Mouse (Mus musculus): Measurements from ENCODE around the gene Dlgap4. TPM values are rescaled to one million over a fixed set of nuclear protein-coding genes. Genes with fewer than 3 reads are reported as not detected.

Dlgap4 gene
- polyA plus RNA-seq, 1 experiment from 2014 or later = 57.8 TPM

DNA sequence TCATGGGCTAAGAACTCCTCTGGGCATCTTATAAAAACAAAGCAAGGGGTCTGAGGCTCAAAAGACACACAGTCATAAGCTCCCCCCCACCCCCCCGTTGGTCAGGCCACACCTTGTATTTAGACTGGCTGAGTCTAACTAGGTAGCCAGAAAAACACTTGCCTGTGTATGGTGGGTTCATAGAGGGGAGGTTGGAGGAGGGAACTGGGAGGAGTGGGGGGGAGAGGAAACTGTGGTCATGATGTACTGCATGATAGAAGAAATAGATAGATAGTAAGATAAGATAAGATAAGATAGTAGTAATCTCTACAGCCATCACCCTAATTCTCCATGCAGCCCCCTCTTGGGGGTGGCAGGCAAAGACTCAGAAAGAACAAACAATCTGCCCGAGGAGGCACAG is 166.0 kb downstream of the Dlgap4 start:
- Histone ChIP-seq H3K27me3 (ENCODE audit: control insufficient read depth, insufficient read depth, low read length) (no peaks in the 10 kb centered on the region), H3K9me3 (replicated peaks; ENCODE audit: control insufficient read depth, low read length) (no peaks in the 10 kb centered on the region), H3K4me2 (ENCODE audit: low read depth, low read length) (peak overlapping the region; percentile 69), H3K27ac (ENCODE audit: low read length) (no peak overlapping the region), H3K9ac (ENCODE audit: low read length) (no peak overlapping the region), H3K4me3 (ENCODE audit: low read length) (no peak overlapping the region), H3K36me3 (ENCODE audit: control insufficient read depth, insufficient read depth) (peaks cover 10% of the 10 kb centered on the region; the same call in 1 of the 2 replicates), H3K4me1 (ENCODE audit: control insufficient read depth, insufficient read depth, low read length) (peaks cover 44% of the 10 kb centered on the region)
- WGBS = 52% methylated on average over 2 of the region's 2 CpGs
- ATAC-seq (replicated peaks; ENCODE audit: extremely low read depth, insufficient read depth, low FRiP score) = no peak

DNA sequence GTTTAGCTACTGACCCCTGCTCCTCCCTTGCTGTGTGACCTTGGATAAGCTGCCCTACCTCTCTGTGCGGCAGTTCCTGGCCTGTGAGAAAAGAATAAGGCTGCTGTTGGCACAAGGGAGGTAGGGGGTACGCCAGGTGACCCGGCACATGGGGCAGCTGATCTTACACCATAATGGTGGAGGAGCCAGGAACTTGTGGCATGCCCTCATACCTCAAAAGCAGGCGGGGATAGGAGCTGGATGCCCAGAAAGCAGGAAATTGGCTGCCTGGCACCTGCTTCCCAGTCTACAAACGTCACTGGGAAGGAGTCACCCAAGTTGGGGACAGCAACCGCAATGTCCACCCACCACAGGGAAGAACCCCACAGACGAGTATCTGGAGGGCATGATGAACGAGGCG is 166.6 kb downstream of the Dlgap4 start:
- Histone ChIP-seq H3K9me3 (replicated peaks; ENCODE audit: control insufficient read depth, low read length) (no peaks in the 10 kb centered on the region), H3K9ac (ENCODE audit: low read length) (no peak overlapping the region), H3K36me3 (ENCODE audit: control insufficient read depth, insufficient read depth) (peaks cover 10% of the 10 kb centered on the region; the same call in 1 of the 2 replicates), H3K4me3 (ENCODE audit: low read length) (no peak overlapping the region), H3K4me2 (ENCODE audit: low read depth, low read length) (no peak overlapping the region), H3K27me3 (ENCODE audit: control insufficient read depth, insufficient read depth, low read length) (no peaks in the 10 kb centered on the region), H3K27ac (ENCODE audit: low read length) (no peak overlapping the region), H3K4me1 (ENCODE audit: control insufficient read depth, insufficient read depth, low read length) (peaks cover 41% of the 10 kb centered on the region)
- no peak for ATAC-seq (replicated peaks; ENCODE audit: extremely low read depth, insufficient read depth, low FRiP score)
- WGBS = 82% methylated on average over 9 of the region's 9 CpGs

DNA sequence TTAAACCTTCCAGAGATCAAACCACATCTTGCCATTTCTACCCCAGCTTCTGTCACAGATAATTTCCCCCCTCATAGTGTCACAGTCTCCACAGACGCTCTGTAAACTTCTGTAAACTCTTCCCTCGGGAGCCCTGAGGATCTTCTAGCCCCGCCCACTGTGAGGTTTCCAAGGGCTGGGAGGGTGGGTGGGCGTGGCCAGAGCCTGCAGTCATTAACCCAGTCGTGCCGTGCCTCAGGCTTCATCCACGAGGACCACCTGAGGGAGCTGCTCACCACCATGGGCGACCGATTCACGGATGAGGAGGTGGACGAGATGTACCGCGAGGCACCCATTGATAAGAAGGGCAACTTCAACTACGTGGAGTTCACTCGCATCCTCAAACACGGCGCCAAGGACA is 167.2 kb downstream of the Dlgap4 start:
- H3K27me3 ChIP-seq (ENCODE audit: control insufficient read depth, insufficient read depth, low read length) = no peaks in the 10 kb centered on the region
- 33% methylated on average over 17 of the region's 17 CpGs for WGBS
- H3K27ac ChIP-seq (ENCODE audit: low read length) = no peak overlapping the region
- H3K36me3 ChIP-seq (ENCODE audit: control insufficient read depth, insufficient read depth) = peaks cover 10% of the 10 kb centered on the region; the same call in 1 of the 2 replicates
- no peak overlapping the region for H3K4me2 ChIP-seq (ENCODE audit: low read depth, low read length)
- no peak for ATAC-seq (replicated peaks; ENCODE audit: extremely low read depth, insufficient read depth, low FRiP score)
- H3K9me3 ChIP-seq (replicated peaks; ENCODE audit: control insufficient read depth, low read length) = no peaks in the 10 kb centered on the region
- H3K4me3 ChIP-seq (ENCODE audit: low read length) = no peak overlapping the region
- H3K4me1 ChIP-seq (ENCODE audit: control insufficient read depth, insufficient read depth, low read length) = peaks cover 41% of the 10 kb centered on the region
- H3K9ac ChIP-seq (ENCODE audit: low read length) = no peak overlapping the region

DNA sequence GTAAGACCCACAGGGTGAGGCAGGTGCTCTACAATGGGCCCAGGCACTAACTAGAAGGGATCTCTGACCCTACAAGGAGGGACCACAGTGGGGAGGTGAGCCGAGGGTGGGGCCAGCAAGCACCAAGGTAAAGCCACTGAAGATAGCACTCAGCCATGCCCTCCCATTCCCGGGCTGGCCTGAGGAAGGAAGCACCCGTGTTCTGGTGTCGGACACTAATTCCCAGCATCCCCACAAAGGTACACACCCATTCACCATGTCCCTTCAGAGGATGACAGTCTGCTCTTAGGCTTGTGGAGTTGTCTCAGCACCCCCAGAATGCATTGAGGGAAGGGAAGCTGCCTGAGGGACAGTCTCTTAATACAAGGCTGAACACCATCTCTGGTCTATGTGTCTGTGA is 167.8 kb downstream of the Dlgap4 start:
- H3K4me1 ChIP-seq (ENCODE audit: control insufficient read depth, insufficient read depth, low read length) = peaks cover 41% of the 10 kb centered on the region
- no peaks in the 10 kb centered on the region for H3K9me3 ChIP-seq (replicated peaks; ENCODE audit: control insufficient read depth, low read length)

DNA sequence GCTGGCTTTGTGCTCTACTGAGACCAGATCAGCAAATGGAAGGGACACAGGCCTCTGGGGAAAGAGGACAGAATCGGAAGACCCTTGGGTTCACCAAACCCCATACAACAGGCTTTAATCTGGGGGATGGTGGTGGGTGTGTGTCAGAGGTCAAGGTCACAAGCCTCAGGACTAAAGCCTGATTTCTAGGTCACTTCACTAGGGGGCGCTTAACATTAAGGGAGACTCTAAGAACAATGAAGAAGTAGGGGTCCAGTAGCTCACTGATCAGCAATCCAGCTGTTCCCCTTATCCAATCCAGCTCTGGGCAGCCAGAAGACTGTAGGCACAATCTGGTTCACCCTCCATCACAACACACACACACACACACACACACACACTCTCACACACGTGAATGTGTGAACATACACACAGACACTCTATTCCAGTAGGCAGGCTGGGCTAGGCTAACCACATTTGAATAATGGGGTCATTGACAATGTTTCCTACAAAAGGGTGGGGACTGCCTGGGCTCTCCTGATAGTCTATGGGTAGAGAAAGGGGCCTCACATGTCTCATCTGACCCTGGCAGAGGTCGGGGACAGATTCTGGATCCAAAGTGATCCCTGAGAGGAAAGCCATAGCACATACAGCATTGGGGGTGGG is 168.5 kb downstream of the Dlgap4 start:
- Histone ChIP-seq H3K9ac (ENCODE audit: low read length) (no peak overlapping the region), H3K9me3 (replicated peaks; ENCODE audit: control insufficient read depth, low read length) (no peaks in the 10 kb centered on the region), H3K36me3 (ENCODE audit: control insufficient read depth, insufficient read depth) (peaks cover 10% of the 10 kb centered on the region; the same call in 1 of the 2 replicates), H3K4me3 (ENCODE audit: low read length) (no peak overlapping the region), H3K27ac (ENCODE audit: low read length) (no peak overlapping the region), H3K4me1 (ENCODE audit: control insufficient read depth, insufficient read depth, low read length) (peaks cover 39% of the 10 kb centered on the region), H3K27me3 (ENCODE audit: control insufficient read depth, insufficient read depth, low read length) (no peaks in the 10 kb centered on the region), H3K4me2 (ENCODE audit: low read depth, low read length) (no peak overlapping the region)
- WGBS = 64% methylated on average over 4 of the region's 4 CpGs
- ATAC-seq (replicated peaks; ENCODE audit: extremely low read depth, insufficient read depth, low FRiP score) = no peak

More for the DNA sequence above, 167.8 kb downstream of the Dlgap4 start:
- 71% methylated on average over 4 of the region's 4 CpGs for WGBS
- Histone ChIP-seq H3K9ac (ENCODE audit: low read length) (no peak overlapping the region), H3K4me2 (ENCODE audit: low read depth, low read length) (no peak overlapping the region), H3K27ac (ENCODE audit: low read length) (no peak overlapping the region), H3K36me3 (ENCODE audit: control insufficient read depth, insufficient read depth) (peaks cover 10% of the 10 kb centered on the region; the same call in 1 of the 2 replicates), H3K4me3 (ENCODE audit: low read length) (no peak overlapping the region), H3K27me3 (ENCODE audit: control insufficient read depth, insufficient read depth, low read length) (no peaks in the 10 kb centered on the region)
- ATAC-seq (replicated peaks; ENCODE audit: extremely low read depth, insufficient read depth, low FRiP score) = no peak

DNA sequence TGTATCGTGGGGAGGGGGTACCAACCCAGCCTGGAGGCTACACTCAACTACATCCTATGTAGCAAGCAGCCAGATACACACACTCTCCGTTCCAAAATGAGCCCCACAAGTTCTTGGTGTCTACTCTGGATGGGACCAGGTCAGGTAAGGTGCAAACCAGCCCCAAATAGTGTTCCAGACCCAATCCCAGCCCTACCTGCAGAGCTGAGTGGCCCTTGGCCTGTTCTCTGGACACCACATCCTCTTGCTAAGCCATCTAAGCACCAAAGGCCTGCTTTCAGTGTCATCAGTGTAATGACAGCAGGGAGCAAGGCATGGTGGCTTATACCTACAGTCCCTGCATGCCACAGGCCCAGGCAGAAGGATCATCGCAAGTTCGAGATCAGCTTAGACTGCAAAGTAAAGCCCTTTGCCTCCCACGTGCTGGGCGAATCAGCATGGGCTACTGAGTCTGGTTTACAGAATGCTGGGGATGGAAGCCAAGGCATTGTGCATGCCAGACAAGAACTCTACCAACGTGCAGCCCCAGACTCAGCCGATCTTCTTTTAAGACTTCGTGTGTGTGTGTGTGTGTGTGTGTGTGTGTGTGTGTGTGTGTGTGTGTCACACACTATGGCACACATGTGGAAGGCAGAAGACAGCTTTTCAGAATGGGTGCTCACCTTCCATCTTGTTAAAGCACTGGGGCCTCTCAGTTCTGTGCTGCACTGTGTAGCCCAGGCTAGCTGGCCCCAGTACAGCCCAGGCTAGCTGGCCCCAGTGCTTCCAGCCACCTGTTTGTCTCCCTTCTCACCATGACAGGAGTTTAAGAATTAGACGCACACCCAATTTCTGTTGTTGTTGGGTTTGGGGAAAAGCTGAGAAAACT is 169.2 kb downstream of the Dlgap4 start:
- no peak overlapping the region for H3K9ac ChIP-seq (ENCODE audit: low read length)
- no peak overlapping the region for H3K4me2 ChIP-seq (ENCODE audit: low read depth, low read length)
- ATAC-seq (replicated peaks; ENCODE audit: extremely low read depth, insufficient read depth, low FRiP score) = no peak
- 82% methylated on average over 10 of the region's 10 CpGs for WGBS
- no peaks in the 10 kb centered on the region for H3K27me3 ChIP-seq (ENCODE audit: control insufficient read depth, insufficient read depth, low read length)
- H3K9me3 ChIP-seq (replicated peaks; ENCODE audit: control insufficient read depth, low read length) = no peaks in the 10 kb centered on the region
- peak overlapping the region; percentile 28; the same call in 1 of the 2 replicates for H3K27ac ChIP-seq (ENCODE audit: low read length)
- peaks cover 10% of the 10 kb centered on the region; the same call in 1 of the 2 replicates for H3K36me3 ChIP-seq (ENCODE audit: control insufficient read depth, insufficient read depth)
- peaks cover 32% of the 10 kb centered on the region for H3K4me1 ChIP-seq (ENCODE audit: control insufficient read depth, insufficient read depth, low read length)
- no peak overlapping the region for H3K4me3 ChIP-seq (ENCODE audit: low read length)

DNA sequence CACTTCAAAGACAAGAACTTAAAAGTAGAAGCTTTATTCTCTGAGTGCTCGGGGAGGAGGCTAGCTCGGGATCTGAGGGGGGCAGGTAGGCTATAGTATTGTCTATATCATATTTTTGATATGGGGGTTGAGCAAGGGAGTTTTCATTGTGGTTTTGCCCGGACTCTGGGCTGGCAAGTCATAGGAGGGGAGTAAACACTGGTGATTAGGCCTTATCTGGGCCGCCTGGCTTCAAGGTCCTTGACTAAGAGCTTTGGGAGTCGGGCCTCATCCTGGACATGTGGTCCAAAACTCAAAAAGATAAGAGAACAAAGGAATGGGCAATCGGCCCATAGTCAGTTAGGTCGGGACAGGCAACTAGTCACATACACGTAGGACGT is 169.8 kb downstream of the Dlgap4 start:
- no peak overlapping the region for H3K9ac ChIP-seq (ENCODE audit: low read length)
- peak overlapping the region; percentile 10; the same call in 1 of the 2 replicates for H3K27ac ChIP-seq (ENCODE audit: low read length)
- H3K27me3 ChIP-seq (ENCODE audit: control insufficient read depth, insufficient read depth, low read length) = no peaks in the 10 kb centered on the region
- 0 out of 2 replicates have a peak, but pooled peaks have one; percentile 49 for ATAC-seq (replicated peaks; ENCODE audit: extremely low read depth, insufficient read depth, low FRiP score)
- 21% methylated on average over 9 of the region's 9 CpGs for WGBS
- peaks cover 28% of the 10 kb centered on the region for H3K4me1 ChIP-seq (ENCODE audit: control insufficient read depth, insufficient read depth, low read length)
- no peaks in the 10 kb centered on the region for H3K9me3 ChIP-seq (replicated peaks; ENCODE audit: control insufficient read depth, low read length)
- no peak overlapping the region for H3K4me3 ChIP-seq (ENCODE audit: low read length)
- H3K36me3 ChIP-seq (ENCODE audit: control insufficient read depth, insufficient read depth) = peaks cover 10% of the 10 kb centered on the region; the same call in 1 of the 2 replicates
- H3K4me2 ChIP-seq (ENCODE audit: low read depth, low read length) = no peak overlapping the region

DNA sequence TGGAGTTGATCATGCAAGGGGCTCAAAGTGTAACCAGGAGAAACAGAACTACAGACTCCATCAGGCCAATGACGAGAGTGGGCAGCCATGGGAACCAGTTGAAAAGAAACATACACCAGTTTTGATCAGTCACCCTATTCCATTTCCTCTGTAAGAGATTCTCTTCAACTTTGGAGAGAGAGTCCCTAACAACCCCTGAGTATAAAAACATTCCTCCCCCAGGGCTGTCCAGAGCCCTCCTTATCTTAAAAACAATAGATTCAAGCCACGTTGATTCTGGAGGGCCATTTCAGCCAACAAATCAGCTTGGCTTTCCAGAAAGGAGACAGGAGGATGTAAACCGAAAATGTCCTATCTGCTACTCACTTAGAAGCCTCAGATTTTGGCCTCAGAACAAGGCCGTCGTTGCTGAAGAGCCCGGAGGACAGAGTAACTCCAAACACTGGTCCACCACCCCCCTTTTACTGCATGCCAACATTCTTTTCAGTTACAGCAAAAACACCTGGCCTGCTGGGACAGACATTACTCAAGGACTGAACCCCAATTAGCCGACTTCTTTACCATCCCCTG is 170.6 kb downstream of the Dlgap4 start:
- H3K27ac ChIP-seq (ENCODE audit: low read length) = peak overlapping the region; percentile 22; the same call in 1 of the 2 replicates

More for the DNA sequence above, 170.6 kb downstream of the Dlgap4 start:
- H3K4me1 ChIP-seq (ENCODE audit: control insufficient read depth, insufficient read depth, low read length) = peaks cover 21% of the 10 kb centered on the region
- WGBS = 34% methylated on average over 7 of the region's 7 CpGs
- H3K9me3 ChIP-seq (replicated peaks; ENCODE audit: control insufficient read depth, low read length) = no peaks in the 10 kb centered on the region
- no peak overlapping the region for H3K4me3 ChIP-seq (ENCODE audit: low read length)
- no peaks in the 10 kb centered on the region for H3K27me3 ChIP-seq (ENCODE audit: control insufficient read depth, insufficient read depth, low read length)
- no peak overlapping the region for H3K4me2 ChIP-seq (ENCODE audit: low read depth, low read length)
- H3K9ac ChIP-seq (ENCODE audit: low read length) = no peak overlapping the region
- H3K36me3 ChIP-seq (ENCODE audit: control insufficient read depth, insufficient read depth) = peaks cover 7% of the 10 kb centered on the region; the same call in 1 of the 2 replicates
- ATAC-seq (replicated peaks; ENCODE audit: extremely low read depth, insufficient read depth, low FRiP score) = no peak

All from heart, embryonic 16.5 days (tissue).